Mouse (Mus musculus) lung, embryonic 16.5 days (tissue): Measurements from ENCODE around the gene Enkur. TPM values are rescaled to one million over a fixed set of nuclear protein-coding genes. Genes with fewer than 3 reads are reported as not detected.

Source experiments
- polyA plus RNA-seq: library from polyadenylated mRNA; unstranded; fragments of >200 nt; fragmentation: Nextera tagmentation; extraction: Ambion mirVana; gene quantifications from 2 replicates; pipeline ENCODE4 v1.2.1, GENCODE M21; 2015

Enkur gene
- polyA plus RNA-seq, 1 experiment from 2014 or later, result 6.3 TPM

Other genes with a start within 250 kb of the Enkur start
- 10.5 and 11.1 TPM in 2 replicates for gene Arhgap21, start 236.5 kb downstream of the Enkur start, polyA plus RNA-seq
- gene Thnsl1, start 359 bp upstream of the Enkur start, polyA plus RNA-seq, result 6.9 and 7.3 TPM in 2 replicates
- gene Gpr158, start 162.2 kb upstream of the Enkur start, polyA plus RNA-seq, result not detected in 2 replicates